Mouse (Mus musculus): ENCODE measurements around the gene Zfp950. TPM values are rescaled to one million over a fixed set of nuclear protein-coding genes. Genes with fewer than 3 reads are reported as not detected.
A peak's percentile ranks its signal among the peaks of the same experiment; 100 is the strongest.
"Not testable (repeated sequence)": the region's sequence is repeated elsewhere in the genome, so short reads cannot be mapped to it uniquely, and the experiment has no call there.

The Zfp950 gene
- 45.0 and 49.1 TPM in 2 replicates for polyA plus RNA-seq (2015; fragmentation: Nextera tagmentation; extraction: Ambion mirVana)

- no peaks in the 10 kb centered on the region for H3K9me3 ChIP-seq
- peak within 1 kb of the TSS; percentile 92 for H3K4me3 ChIP-seq
- peak; percentile 100 for ATAC-seq (replicated peaks)
- peaks cover 18% of the 10 kb centered on the region for H3K4me1 ChIP-seq
- H3K27me3 ChIP-seq = no peaks in the 10 kb centered on the region
- H3K4me2 ChIP-seq (replicated peaks) = peak within 1 kb of the TSS; percentile 80
- H3K9ac ChIP-seq (replicated peaks) = peak within 1 kb of the TSS; percentile 78
- WGBS = under 1% methylated on average over 18 of the region's 18 CpGs
- H3K27ac ChIP-seq (replicated peaks) = peak within 1 kb of the TSS; percentile 19; the same call in 1 of the 2 replicates
- no peaks in the 10 kb centered on the region for H3K36me3 ChIP-seq
These were observed at the start of gene Zfp950 for GRCm38 (mm10) chr19:61140342-61141206. Gene Zfp950 (minus strand): TSS chr19:61140840.

DNA sequence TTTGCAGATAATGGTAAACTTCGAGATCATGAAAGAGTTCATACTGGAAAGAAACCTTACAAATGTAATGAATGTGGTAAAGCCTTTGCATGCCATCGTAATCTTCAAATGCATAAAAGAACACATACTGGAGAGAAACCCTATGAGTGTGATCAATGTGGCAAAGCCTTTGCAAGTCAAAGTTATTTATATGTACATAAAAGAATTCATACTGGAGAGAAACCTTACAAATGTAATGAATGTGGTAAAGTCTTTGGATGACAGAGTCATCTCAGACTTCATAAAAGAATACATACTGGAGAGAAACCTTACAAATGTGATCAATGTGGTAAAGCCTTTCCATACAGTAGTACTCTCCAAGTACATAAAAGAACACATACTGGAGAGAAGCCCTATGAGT lies 43.0 kb upstream of the Zfp950 start, which contains the start of gene Gm6020:
Gm6020 (plus strand) TSS at position 301 of the 400 bp plus-strand sequence.
- not testable (repeated sequence) for H3K36me3 ChIP-seq; H3K4me3 ChIP-seq; H3K4me2 ChIP-seq (replicated peaks); ATAC-seq (replicated peaks); H3K9ac ChIP-seq (replicated peaks); H3K27me3 ChIP-seq; H3K4me1 ChIP-seq; H3K27ac ChIP-seq (replicated peaks)
- 89% methylated on average over 2 of the region's 2 CpGs for WGBS
- H3K9me3 ChIP-seq = peaks cover 22% of the 10 kb centered on the region; the same call in 1 of the 2 replicates

GRCm38 (mm10) chr19:61175756-61176324 lies 35.2 kb upstream of the Zfp950 start, which contains the start of gene Gm7102:
Gene Gm7102 (minus strand): TSS chr19:61176309.
- no peak within 1 kb of the TSS for H3K9ac ChIP-seq (replicated peaks)
- H3K4me2 ChIP-seq (replicated peaks) = peak within 1 kb of the TSS; percentile 38
- H3K9me3 ChIP-seq = 0 out of 2 replicates have a peak, but pooled peaks cover 5% of the 10 kb centered on the region
- no peak within 1 kb of the TSS for H3K27ac ChIP-seq (replicated peaks)
- H3K36me3 ChIP-seq = no peaks in the 10 kb centered on the region
- H3K4me3 ChIP-seq = peak within 1 kb of the TSS; percentile 26
- H3K27me3 ChIP-seq = no peaks in the 10 kb centered on the region
- no peaks in the 10 kb centered on the region for H3K4me1 ChIP-seq
- no peak for ATAC-seq (replicated peaks)
- 38% methylated on average over 39 of the region's 39 CpGs for WGBS

- no peaks in the 10 kb centered on the region for H3K36me3 ChIP-seq
- peaks cover 8% of the 10 kb centered on the region for H3K4me1 ChIP-seq
- H3K27ac ChIP-seq (replicated peaks) = no peak overlapping the region
- peak overlapping the region; percentile 40 for H3K4me3 ChIP-seq
- 7% methylated on average over 27 of the region's 27 CpGs for WGBS
- no peaks in the 10 kb centered on the region for H3K9me3 ChIP-seq
- H3K4me2 ChIP-seq (replicated peaks) = peak overlapping the region; percentile 76
- ATAC-seq (replicated peaks) = peak; percentile 70
- no peaks in the 10 kb centered on the region for H3K27me3 ChIP-seq
- peak overlapping the region; percentile 41 for H3K9ac ChIP-seq (replicated peaks)
These were observed 11.2 kb upstream of the Zfp950 start for GRCm38 (mm10) chr19:61151701-61152420.

- Histone ChIP-seq H3K4me1 (peaks cover 8% of the 10 kb centered on the region), H3K27me3 (no peaks in the 10 kb centered on the region), H3K27ac (replicated peaks) (no peak overlapping the region), H3K36me3 (no peaks in the 10 kb centered on the region), H3K9ac (replicated peaks) (peak overlapping the region; percentile 41), H3K4me3 (peak overlapping the region; percentile 40), H3K4me2 (replicated peaks) (peak overlapping the region; percentile 76), H3K9me3 (no peaks in the 10 kb centered on the region)
- WGBS = 8% methylated on average over 8 of the region's 8 CpGs
- ATAC-seq (replicated peaks) = 0 out of 2 replicates have a peak, but pooled peaks have one; percentile 38
These were observed 10.7 kb upstream of the Zfp950 start for GRCm38 (mm10) chr19:61151372-61151700.

- Histone ChIP-seq H3K27ac (replicated peaks) (no peak overlapping the region), H3K4me2 (replicated peaks) (peak overlapping the region; percentile 80), H3K4me1 (peaks cover 18% of the 10 kb centered on the region), H3K36me3 (no peaks in the 10 kb centered on the region), H3K9me3 (no peaks in the 10 kb centered on the region), H3K9ac (replicated peaks) (peak overlapping the region; percentile 78), H3K27me3 (no peaks in the 10 kb centered on the region), H3K4me3 (peak overlapping the region; percentile 92)
- WGBS = 25% methylated on average over 4 of the region's 4 CpGs
- ATAC-seq (replicated peaks) = no peak; the same call in 1 of the 2 replicates
These were observed 659 bp upstream of the Zfp950 start for GRCm38 (mm10) chr19:61141299-61141698.

GRCm38 (mm10) chr19:61138655-61139054 lies 2.0 kb downstream of the Zfp950 start:
- H3K4me3 ChIP-seq = no peak overlapping the region
- no peaks in the 10 kb centered on the region for H3K9me3 ChIP-seq
- no peaks in the 10 kb centered on the region for H3K27me3 ChIP-seq
- H3K27ac ChIP-seq (replicated peaks) = no peak overlapping the region
- ATAC-seq (replicated peaks) = no peak
- peaks cover 18% of the 10 kb centered on the region for H3K4me1 ChIP-seq
- H3K36me3 ChIP-seq = no peaks in the 10 kb centered on the region
- no peak overlapping the region for H3K9ac ChIP-seq (replicated peaks)
- H3K4me2 ChIP-seq (replicated peaks) = no peak overlapping the region

GRCm38 (mm10) chr19:61131096-61131495 lies 9.5 kb downstream of the Zfp950 start:
- Histone ChIP-seq H3K4me2 (replicated peaks) (no peak overlapping the region), H3K9me3 (no peaks in the 10 kb centered on the region), H3K4me3 (no peak overlapping the region), H3K9ac (replicated peaks) (no peak overlapping the region), H3K27ac (replicated peaks) (no peak overlapping the region), H3K36me3 (peaks cover 10% of the 10 kb centered on the region; the same call in 1 of the 2 replicates), H3K4me1 (no peaks in the 10 kb centered on the region), H3K27me3 (no peaks in the 10 kb centered on the region)
- 92% methylated on average over 10 of the region's 10 CpGs for WGBS
- no peak for ATAC-seq (replicated peaks)

DNA sequence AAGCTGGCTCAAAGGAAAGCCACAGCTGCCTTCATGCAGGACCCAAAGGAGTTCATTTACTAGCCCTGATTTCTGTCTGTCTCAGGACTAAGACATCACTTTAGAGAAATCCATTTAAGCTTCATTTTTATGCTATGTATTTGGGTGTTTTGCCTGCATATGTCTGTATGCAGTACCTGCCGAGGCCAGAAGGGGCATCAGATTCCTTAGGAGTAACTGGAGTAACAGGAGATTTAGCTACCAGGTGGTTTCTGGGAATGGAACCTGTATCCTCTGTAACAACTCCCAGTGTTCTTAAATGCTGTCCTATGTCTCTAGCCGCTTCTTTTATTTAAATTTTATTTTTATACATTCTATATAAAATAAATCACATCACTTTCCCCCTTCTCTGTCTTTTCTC lies 30.5 kb downstream of the Zfp950 start:
- WGBS = 62% methylated on average over 2 of the region's 2 CpGs
- H3K36me3 ChIP-seq = no peaks in the 10 kb centered on the region
- H3K4me3 ChIP-seq = no peak overlapping the region
- no peak overlapping the region for H3K9ac ChIP-seq (replicated peaks)
- H3K27me3 ChIP-seq = no peaks in the 10 kb centered on the region
- H3K9me3 ChIP-seq = 0 out of 2 replicates have a peak, but pooled peaks cover 4% of the 10 kb centered on the region
- H3K27ac ChIP-seq (replicated peaks) = no peak overlapping the region
- H3K4me2 ChIP-seq (replicated peaks) = no peak overlapping the region
- no peaks in the 10 kb centered on the region for H3K4me1 ChIP-seq
- ATAC-seq (replicated peaks) = no peak

DNA sequence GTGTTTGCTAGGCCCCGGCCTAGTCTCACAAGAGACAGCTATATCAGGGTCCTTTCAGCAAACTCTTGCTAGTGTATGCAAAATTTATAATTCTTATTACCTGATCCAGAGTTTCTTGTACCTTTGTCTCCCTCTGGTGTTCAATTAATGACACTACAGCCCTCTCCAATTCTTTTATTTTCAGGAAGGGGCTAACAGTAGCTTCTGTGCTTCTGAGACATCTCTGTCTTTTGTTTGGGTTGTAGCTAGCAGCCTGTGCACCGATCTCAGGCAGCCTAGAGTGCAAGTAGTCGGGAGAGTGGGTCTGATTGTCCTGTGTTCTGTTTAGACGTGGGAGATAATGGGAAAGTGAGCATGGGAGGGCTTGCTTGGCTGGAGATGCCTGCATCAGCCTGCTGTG lies 42.9 kb downstream of the Zfp950 start:
- H3K4me3 ChIP-seq = no peak overlapping the region
- no peaks in the 10 kb centered on the region for H3K27me3 ChIP-seq
- no peaks in the 10 kb centered on the region for H3K9me3 ChIP-seq
- H3K36me3 ChIP-seq = no peaks in the 10 kb centered on the region
- no peak overlapping the region for H3K4me2 ChIP-seq (replicated peaks)
- H3K4me1 ChIP-seq = no peaks in the 10 kb centered on the region
- no peak overlapping the region for H3K9ac ChIP-seq (replicated peaks)
- no peak overlapping the region for H3K27ac ChIP-seq (replicated peaks)
- 20% methylated on average over 4 of the region's 4 CpGs for WGBS
- ATAC-seq (replicated peaks) = no peak; the same call in 1 of the 2 replicates

DNA sequence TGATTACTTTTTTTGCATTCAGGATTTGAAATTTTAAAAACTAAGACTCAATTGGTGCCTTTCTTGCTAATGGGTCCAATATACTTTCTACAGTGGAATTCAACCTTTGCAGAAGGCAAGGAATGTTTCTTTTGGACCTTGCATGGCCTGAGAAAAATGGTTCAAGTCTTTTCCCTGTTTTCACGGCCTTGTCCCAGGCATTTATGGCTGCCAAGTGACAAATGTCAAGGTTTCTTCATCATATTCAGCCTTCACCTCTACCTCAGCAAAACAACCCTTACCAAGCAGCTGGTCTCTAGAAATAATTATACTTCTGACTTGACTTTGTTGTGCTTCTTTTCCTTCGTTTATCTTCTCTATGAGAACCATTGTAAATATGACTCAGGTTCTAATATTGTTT lies 43.9 kb downstream of the Zfp950 start:
- no peaks in the 10 kb centered on the region for H3K4me1 ChIP-seq
- no peaks in the 10 kb centered on the region for H3K36me3 ChIP-seq
- WGBS = 89% methylated on average over 2 of the region's 2 CpGs
- H3K9me3 ChIP-seq = no peaks in the 10 kb centered on the region
- H3K27ac ChIP-seq (replicated peaks) = no peak overlapping the region
- ATAC-seq (replicated peaks) = no peak
- H3K27me3 ChIP-seq = no peaks in the 10 kb centered on the region
- H3K4me3 ChIP-seq = no peak overlapping the region
- H3K9ac ChIP-seq (replicated peaks) = no peak overlapping the region
- H3K4me2 ChIP-seq (replicated peaks) = no peak overlapping the region

- Histone ChIP-seq H3K4me2 (replicated peaks) (no peak overlapping the region), H3K4me3 (no peak overlapping the region), H3K9ac (replicated peaks) (no peak overlapping the region), H3K27ac (replicated peaks) (no peak overlapping the region), H3K9me3 (no peaks in the 10 kb centered on the region), H3K27me3 (no peaks in the 10 kb centered on the region), H3K36me3 (0 out of 2 replicates have a peak, but pooled peaks cover 3% of the 10 kb centered on the region), H3K4me1 (no peaks in the 10 kb centered on the region)
- ATAC-seq (replicated peaks) = no peak
- 97% methylated on average over 4 of the region's 4 CpGs for WGBS
These were observed 50.1 kb downstream of the Zfp950 start for GRCm38 (mm10) chr19:61090541-61090940.
